Mouse (Mus musculus): Measurements from ENCODE around the gene Ash1l.
A peak's percentile ranks its signal among the peaks of the same experiment; 100 is the strongest.
"Not testable (repeated sequence)": the region's sequence is repeated elsewhere in the genome, so short reads cannot be mapped to it uniquely, and the experiment has no call there.

The Ash1l gene

DNA sequence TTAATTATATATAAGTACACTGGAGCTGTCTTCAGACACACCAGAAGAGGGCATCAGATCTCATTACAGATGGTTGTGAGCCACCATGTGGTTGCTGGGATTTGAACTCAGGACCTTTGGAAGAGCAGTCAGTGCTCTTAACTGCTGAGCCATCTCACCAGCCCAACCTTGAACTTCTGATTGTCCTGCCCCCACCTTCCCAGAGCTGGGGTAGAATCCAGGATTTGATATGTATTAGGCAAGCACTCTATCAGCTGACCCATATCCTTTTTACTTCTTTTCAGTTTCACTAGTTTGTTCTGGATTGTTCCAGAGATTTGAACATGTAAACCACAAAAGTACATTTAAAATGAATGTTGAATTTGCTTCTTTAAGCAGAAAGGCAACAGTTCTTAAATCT, 12.8 kb downstream of the Ash1l start:
- DNase-seq, result not testable (repeated sequence)

DNA sequence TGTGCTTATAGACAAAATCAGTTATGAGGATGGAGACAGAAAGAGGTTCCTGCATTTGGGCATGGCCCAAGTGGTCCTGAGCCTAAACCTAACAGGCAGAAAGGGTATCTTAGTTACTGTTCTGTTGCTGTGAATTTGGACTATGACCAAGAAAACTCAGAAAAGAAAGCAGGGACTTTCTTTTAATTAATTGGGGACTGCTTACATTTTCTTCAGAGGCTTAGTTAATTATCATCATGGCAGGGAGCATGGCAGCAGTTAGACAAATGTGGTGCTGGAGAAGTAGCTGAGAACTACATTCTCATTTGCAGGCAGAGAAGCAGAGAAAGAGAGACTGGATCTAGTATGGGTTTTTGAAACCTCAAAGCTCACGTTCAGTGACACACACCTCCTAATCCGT, 24.6 kb downstream of the Ash1l start:
- DNase-seq, result no peak

DNA sequence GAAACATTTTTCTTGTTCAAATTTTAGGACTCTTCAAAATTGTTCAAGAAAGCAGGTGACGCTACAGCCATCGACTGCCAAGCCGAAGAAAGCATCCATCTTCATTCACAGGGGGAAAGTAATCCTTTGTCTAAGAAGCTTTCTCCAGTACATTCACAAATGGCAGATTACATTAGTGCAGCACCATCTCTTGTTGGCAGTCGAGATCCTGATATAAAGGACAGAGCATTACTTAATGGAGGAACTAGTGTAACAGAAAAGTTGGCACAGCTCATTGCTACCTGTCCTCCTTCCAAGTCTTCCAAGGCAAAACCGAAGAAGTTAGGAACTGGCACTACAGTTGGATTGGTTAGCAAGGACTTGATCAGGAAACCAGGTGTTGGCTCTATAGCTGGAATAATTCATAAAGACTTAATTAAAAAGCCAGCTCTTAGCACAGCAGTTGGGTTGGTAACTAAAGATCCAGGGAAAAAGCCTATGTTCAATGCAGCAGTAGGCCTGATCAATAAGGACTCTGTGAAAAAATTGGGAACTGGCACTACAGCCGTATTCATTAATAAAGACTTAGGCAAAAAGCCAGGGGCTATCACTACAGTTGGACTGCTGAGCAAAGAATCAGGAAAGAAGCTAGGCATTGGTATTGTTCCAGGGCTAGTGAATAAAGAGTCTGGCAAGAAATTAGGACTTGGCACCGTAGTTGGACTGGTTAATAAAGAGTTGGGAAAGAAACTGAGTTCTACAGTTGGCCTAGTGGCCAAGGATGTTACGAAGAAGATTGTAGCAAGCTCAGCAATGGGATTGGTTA, 31.0 kb downstream of the Ash1l start:
- DNase-seq, result peak in 1 of 2 experiments; percentile 3

DNA sequence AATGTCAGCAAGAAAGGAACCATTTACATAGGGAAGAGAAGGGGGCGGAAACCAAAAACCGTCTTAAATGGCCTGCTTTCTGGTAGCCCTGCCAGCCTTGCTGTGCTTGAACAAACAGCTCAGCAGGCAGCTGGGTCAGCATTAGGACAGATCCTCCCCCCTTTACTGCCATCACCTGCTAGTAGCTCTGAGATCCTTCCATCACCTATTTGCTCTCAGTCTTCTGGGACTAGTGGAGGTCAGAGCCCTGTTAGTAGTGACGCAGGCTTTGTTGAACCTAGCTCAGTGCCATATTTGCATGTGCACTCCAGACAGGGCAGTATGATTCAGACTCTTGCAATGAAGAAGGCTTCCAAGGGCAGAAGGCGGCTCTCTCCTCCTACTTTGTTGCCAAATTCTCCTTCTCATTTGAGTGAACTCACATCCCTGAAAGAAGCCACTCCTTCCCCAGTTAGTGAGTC, 33.5 kb downstream of the Ash1l start:
- DNase-seq, result no peak

DNA sequence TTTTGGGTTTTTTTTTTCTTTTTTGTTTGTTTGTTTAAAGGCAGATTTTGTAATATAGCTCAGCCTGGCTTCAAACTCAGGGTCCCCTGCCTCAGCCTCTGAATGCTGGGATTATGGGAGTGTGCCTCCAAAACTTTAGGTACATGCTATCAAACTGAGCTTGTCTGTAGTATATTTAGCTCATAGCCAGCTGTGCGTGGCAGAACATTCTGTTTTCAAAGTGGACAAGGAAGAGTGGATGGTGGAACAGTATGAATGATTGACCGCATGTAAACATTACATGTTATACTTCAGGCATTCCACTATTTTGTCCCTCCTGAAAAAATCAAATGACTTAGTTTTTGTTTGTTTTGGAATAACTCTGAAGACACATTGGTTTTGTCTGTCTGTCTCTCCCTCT, 42.4 kb downstream of the Ash1l start:
- no peak for DNase-seq

DNA sequence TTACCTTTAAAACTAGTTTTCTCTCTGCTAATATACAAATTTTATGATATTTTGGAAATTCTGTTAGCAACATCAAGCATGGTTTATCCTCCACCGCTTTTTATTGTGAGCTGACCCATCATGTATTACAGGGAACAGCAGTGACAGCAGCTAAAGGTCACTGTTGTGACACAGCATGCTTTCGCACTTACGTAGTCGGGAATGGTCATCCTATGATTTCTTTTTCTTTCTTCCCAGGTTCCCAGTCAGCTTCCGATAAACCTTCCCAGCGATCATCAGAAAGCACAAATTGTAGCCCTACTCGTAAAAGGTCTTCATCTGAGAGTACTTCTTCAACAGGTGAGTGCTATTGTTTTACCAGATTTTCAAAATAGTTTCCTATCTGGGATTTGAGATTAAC, 51.1 kb downstream of the Ash1l start:
- DNase-seq, result no peak

DNA sequence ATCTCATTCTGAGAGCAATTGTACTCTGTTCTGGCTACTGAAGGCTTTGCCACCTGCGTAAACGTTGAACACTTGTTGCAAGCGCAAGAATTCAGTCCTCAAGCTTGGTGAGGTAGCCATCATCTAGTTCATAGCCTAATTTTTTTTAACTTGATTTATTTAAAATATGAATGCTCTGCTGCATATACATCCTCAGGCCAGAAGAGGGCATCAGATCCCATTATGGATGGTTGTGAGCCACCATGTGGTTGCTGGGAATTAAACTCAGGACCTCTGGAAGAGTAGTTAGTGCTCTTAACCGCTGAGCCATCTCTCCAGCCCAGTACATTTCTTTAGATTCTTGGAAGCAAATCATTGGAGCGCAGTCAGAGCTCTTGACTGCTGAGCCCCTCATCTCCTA, 80.5 kb downstream of the Ash1l start:
- not testable (repeated sequence) for DNase-seq

DNA sequence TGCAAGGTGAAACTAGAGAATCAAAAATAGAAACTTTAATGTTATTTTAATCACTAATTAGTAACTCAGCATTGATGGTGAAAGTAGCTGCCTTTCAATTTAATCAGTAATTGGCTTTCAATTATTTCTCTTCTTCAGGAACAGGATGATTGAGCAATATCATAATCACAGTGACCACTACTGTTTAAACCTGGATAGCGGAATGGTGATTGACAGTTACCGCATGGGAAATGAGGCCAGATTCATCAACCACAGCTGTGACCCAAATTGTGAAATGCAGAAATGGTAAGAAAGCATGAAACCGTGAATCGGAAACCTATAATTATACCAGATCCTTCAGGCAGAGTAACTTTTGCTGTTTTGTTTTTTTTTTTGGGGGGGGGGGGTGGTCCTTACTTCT, 92.9 kb downstream of the Ash1l start:
- no peak for DNase-seq

DNA sequence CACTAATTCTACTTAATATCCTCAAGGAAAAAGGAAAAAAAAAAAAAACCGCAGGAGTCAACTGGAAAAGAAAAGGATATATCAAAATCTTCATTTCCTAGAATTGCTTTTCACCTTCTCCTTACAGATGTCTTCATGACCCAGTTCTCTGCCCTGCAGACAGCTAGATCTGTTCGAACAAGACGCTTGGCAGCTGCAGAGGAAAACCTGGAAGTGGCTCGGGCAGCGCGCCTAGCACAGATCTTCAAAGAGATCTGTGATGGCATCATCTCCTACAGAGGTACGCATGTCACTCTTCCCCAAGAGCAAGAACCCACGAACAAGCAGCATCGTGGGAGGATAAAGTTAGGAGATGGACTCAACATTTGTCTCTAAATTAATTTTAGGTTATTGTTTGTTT, 107.9 kb downstream of the Ash1l start:
- no peak for DNase-seq

DNA sequence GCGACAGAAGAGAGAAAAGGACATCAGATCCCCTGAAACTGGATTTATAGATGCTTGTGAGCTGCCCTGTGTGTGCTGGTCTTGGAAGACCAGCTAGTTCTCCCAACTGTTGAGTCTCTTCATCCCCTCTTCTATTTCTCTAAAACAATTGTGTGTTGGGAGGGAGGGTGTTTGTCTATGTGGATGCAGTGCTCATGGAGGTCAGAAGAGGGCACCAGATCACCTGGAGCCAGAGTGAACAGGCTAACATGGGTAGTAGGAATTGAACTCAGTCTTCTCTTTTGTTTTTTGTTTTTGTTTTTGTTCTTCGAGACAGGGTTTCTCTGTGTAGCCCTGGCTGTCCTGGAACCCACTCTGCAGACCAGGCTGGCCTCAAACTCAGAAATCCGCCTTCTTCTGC, 108.4 kb downstream of the Ash1l start:
- DNase-seq, result peak; percentile 11 to 48

DNA sequence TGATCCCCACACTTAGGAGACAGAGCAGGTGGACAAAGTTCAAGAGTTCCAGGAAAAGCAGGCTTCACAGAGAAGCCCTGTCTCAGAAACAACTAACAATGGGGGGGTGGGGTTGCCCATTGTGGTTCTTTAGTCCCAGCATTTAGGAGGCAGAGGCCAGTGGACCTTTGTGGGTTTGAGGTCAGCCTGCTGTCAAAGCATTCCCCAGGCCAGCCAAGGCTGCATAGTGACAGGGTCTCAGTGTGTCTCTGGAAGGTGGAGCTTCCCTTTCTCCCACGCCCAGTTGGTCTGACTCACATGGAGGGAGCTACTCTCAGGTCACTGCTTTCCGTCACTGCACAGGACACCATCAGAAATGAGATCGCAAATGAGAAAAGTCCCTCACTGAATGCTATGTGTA, 111.3 kb downstream of the Ash1l start:
- DNase-seq, result no peak

DNA sequence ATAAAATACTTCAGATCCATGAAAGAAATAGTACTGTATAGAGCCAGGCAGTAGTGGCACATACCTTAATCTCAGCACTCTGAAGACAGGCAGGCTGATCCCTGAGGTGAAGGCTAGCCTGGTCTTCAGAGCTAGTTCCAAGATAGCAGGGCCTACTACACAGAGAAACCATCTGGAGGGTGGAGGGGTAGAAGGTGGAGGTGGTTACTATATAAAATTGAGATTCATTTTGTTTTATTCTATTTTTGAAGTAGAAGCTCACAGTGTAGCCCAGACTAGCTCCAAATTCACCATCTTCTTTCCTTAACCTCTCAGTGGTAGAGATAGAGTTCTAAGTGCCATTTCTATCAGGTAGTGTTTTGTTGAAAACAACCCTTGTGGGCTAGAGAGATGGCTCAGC, 116.8 kb downstream of the Ash1l start:
- no peak for DNase-seq

DNA sequence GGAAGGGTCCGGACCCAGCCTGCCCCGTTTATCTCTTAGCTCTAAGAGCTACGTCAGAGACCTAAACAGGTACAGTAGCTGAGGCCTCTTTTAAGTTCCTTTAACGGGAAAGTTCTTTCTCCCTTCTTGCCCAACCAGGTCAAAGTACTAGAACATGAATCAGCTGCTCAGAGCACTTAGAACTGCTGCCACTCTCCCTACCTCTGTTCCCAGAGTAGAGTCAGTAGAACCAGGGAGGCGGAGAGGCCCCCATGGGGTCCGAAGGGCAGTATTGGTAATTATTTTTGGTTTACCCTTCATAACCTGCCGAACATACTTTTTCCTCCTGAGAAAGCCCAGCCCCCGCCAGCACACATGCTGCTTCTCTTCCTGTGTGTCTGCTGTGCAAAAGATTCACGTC, 127.0 kb downstream of the Ash1l start:
- no peak for DNase-seq

DNA sequence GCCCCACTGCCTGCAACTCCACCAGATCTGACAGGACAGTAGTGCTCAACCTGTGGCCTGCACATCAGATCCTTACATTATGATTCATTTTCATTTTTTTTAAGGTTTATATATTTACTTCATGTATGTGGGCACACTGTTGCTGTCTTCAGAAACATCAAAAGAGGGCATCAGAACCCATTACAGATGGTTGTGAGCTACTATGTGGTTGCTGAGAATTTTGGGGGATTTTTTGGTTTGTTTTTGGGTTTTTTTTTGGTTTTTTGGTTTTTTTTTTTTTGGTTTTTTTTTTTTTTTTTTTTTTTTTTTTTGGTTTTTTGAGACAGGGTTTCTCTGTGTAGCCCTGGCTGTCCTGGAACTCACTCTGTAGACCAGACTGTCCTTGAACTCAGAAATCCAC, 131.9 kb downstream of the Ash1l start:
- not testable (repeated sequence) for DNase-seq

DNA sequence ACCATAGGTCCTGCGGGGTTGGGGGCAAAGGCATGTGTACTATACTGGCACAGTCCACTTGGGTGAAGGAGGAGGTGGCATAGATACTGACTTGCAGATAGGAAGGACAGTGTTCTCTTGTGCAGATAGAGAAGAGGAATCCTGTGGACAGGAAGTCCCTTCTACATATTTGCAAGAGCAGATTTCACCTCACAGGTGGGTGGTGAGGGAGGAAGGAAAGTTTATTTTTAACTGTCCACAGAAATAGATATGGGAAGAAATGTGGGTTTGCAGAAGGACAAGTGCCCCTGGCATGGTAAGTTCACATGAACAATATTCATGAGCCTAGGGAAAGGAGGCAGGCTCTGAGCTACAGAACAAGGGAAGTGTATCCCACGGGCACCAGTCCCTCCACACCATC, 133.7 kb downstream of the Ash1l start:
- no peak for DNase-seq

DNA sequence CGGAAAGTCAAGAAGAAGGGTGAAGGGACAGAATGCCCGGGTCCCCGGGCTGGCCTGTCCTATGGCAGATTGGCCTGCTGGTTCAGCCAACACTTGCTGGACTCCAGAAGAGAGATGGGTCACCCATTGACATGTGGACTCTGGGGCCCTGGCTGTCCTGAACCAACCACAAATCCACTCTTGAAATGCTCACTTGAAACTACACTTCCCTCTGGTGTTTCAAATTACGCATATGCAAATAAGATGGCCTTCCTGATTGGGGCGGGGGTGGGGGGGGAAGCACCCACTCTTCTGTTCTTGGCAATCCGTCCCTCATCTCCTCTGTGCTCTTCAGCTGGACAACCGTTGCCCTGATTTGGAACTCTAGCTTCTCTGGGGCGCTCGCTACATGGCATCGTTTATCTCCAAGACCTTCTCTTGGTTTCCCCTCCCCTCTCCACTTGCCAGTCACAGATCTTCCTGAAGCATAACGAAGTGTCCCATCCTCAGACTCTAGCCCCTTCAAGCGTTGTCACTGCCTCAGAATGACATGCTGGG, 134.3 kb downstream of the Ash1l start:
- no peak for DNase-seq

DNA sequence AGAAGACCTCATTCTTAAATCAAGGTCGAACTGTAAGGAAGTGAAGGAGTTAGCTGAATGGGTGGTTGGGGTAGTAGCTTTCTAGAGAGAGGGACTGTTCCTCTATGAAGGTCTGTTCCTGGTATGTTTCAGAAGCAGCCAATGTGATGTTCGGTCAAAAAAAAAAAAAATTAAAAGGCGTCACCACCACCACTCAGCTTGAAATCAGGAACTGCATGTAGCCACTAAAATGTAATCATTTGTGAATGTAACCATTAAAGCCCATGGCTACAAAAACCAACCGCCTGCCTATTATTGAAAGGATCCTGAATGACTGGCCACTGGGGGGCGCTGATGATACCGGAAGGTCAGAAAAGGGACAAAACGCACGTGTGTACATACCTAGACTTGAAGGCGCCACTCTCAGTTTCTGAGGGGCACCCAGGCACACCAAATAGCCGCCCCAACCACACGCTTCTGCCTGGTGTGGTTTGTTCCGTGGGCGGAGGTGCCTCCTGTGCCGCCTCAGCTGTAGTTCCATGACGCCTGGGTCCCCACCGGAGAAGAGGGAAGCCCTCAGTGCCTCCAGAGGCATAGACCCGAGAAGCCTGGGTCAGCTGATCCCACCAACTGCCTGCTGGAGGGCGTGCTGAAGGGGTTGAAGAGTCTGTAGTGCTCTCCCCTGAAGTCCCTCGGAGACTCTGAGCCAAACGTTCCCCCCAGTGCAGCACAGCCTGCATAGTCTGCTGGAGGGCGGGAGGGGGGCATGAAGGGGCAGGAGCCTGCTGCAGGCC, 137.1 kb downstream of the Ash1l start:
- peak; percentile 79 to 89 for DNase-seq

DNA sequence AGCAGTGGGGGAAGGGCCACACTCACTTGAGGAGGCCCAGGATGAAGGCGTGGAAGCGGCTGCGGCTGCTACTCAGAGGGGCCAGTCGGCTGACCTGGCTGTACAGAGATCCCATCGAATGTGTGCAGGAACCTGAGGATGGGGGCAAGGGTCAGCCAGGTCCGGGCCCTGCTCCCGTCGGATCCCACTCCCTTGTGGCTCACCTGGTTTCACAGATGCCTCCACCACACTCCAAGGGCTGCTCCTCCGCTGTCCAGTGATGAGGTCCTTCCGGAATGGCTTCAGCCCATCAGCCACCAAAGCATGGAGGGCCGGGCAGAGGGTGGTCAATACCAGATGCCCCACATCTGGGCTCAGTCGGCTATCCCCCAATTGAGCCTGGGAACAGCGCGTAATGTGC, 138.6 kb downstream of the Ash1l start:
- DNase-seq, result no peak

DNA sequence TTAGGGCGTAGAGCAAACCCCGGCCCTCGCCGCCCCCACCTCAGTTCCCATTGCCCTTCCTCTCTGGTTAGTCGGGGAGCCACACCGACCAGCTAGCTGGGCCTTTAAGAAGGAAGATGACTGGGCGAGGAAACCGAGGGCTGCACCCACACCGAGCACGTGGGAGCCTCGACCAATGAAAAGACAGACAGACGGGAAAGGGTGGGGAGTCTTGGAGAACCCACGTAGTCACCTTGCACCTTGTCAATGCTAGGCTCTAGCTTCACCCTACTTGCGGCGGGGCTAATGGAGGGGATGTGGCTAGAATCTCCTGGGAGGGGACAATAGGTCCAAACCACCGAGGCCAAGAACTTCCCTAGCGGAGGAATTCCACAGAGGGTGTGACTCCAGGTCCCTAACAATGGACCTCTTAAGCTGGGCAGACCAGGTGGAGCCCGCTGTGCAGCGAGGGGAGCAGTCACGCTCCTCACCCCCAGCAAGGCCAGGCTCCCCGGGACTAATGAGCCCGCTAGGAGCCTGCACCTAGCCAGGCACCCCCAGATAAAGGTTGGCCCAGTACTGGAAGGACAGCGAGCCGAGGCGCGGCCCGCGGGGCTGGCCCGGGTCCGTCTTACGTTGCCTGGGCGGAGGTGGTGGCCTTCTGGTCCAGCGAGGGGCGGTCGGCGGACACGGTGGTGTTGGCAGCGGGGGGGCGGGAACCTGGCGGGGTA, 139.6 kb downstream of the Ash1l start:
- peak; percentile 91 to 93 for DNase-seq

DNA sequence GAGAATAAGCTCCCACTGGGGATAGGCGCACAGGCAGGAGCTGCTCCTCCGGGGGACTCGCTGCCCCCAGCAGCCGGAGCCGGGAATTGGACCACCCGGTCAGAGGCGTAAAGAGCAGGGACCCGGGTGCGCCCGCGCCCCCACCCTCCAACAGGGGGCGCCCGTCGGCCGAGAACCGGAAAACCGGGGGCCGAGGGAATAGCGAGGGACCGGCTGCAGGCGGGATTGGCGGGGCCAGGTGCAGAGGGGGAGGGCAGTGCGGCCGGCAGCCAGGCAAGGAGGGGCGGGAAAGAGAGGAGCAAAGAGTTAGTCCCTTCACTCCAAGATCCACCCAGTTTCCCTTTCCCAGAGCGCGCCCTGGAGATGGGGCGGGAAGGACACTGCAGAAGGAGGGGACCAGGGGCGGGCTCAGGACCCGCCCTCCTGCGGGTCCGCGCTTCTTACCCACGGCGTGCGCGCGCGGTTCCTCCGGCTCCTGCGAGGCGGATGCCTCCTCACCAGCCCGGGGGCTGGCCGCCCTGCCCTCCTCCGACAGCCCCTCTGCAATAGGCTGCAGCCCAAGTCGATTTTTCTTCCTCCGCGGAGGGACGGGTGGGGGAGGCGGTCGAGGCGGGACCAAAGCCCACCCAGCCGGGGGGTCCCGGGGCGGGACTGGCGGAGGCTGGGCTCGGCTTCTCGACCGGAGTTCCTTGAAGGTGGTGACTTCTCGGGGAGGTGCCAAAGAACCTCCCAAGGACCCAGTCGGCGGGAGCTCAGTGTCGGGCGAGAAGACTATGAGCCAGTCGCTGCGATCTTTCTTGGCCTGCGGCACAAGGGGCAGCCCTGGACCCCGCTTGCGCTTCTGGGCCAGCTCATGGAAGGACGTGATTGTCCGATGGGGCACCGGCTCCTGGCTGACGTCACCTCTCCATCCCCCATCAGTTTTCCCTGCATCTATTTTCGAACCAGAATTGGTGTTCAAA, 140.6 kb downstream of the Ash1l start:
- DNase-seq, result peak; percentile 78 to 83

DNA sequence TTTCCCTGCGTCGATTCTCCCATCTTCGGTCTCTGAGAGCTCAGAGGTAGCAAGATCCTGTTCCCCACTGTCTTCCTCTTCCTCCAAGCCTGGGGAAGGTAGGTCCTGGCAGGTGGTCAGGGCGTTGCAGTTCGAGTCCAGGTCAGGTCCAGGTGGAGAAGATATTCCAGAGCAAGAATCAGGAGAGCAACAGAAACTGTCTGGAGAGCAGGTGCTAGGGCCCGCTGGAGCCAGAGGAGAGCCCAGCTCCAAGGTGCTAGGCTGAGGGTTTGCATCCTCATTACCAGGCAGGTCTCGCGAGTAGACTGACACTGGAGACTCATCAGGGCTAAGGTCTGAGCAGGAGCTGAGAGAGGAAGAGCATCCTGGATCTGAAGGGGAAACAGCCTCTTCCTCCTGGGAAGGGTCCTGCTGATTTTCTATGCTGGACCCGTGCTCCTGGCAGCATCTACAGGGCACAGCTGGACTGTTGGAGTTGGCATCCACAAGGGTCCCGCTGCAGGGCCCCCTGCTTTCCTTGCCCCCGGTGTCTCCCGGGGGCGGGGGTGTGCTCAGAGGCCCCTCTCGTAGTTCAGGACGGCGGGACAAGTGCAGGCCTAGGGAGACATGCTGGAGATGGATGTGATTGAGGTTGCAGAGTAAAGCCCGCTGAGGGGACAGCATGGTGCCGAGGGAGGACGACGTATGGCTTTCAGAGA, 141.5 kb downstream of the Ash1l start:
- DNase-seq, result no peak
